Mouse (Mus musculus): ENCODE results near the gene Cfap161.

- TF ChIP-seq GATA1 (IDR thresholded peaks at IDR 0.05; ENCODE audit: low read length) (no peak), TAL1 (IDR thresholded peaks at IDR 0.05; ENCODE audit: low read length) (no peak)
Observed at GRCm38 (mm10) chr7:83809060-83809459, 14.4 kb upstream of the Cfap161 start.

Data from erythroblast, embryonic 14.5 days (primary cell).